Mouse (Mus musculus): ENCODE measurements at regions not wholly inside any gene's neighbourhood (a gene's known extent, or its start where the extent isn't known, plus 50 kb on each side); places are given as distances from the start of the nearest gene placed in this dataset.

- no peak for DNase-seq (ENCODE audit: low read depth)
Observed at GRCm38 (mm10) chr9:46516401-46517130, 196.8 kb upstream of the 4931429L15Rik start.

GRCm38 (mm10) chr9:46512276-46513051 is 192.7 kb upstream of the 4931429L15Rik start:
- no peak for DNase-seq (ENCODE audit: low read depth)

- no peak for DNase-seq (ENCODE audit: low read depth)
Observed at GRCm38 (mm10) chr9:46511307-46511706, 191.5 kb upstream of the 4931429L15Rik start.

- no peak for DNase-seq (ENCODE audit: low read depth)
Observed at GRCm38 (mm10) chr9:46509896-46510295, 190.1 kb upstream of the 4931429L15Rik start.

GRCm38 (mm10) chr9:46509458-46509857 is 189.7 kb upstream of the 4931429L15Rik start:
- no peak for DNase-seq (ENCODE audit: low read depth)

GRCm38 (mm10) chr9:46507036-46507435 is 187.2 kb upstream of the 4931429L15Rik start:
- no peak for DNase-seq (ENCODE audit: low read depth)

- no peak for DNase-seq (ENCODE audit: low read depth)
Observed at GRCm38 (mm10) chr9:46504536-46504935, 184.8 kb upstream of the 4931429L15Rik start.

- DNase-seq (ENCODE audit: low read depth): no peak
Observed at GRCm38 (mm10) chr9:46504133-46504416, 184.3 kb upstream of the 4931429L15Rik start.

GRCm38 (mm10) chr9:46503321-46504132 is 183.7 kb upstream of the 4931429L15Rik start:
- no peak for DNase-seq (ENCODE audit: low read depth)

GRCm38 (mm10) chr9:46499426-46499825 is 179.6 kb upstream of the 4931429L15Rik start:
- DNase-seq (ENCODE audit: low read depth): no peak

- DNase-seq (ENCODE audit: low read depth): no peak
Observed at GRCm38 (mm10) chr9:46498861-46499260, 179.1 kb upstream of the 4931429L15Rik start.

- no peak for DNase-seq (ENCODE audit: low read depth)
Observed at GRCm38 (mm10) chr9:46495276-46495675, 175.5 kb upstream of the 4931429L15Rik start.

- DNase-seq (ENCODE audit: low read depth): no peak
Observed at GRCm38 (mm10) chr9:46482859-46483443, 163.2 kb upstream of the 4931429L15Rik start.

GRCm38 (mm10) chr9:46482034-46482858 is 162.5 kb upstream of the 4931429L15Rik start:
- no peak for DNase-seq (ENCODE audit: low read depth)

- DNase-seq (ENCODE audit: low read depth): no peak
Observed at GRCm38 (mm10) chr9:46481491-46481890, 161.7 kb upstream of the 4931429L15Rik start.

GRCm38 (mm10) chr9:46480080-46480690 is 160.4 kb upstream of the 4931429L15Rik start:
- no peak for DNase-seq (ENCODE audit: low read depth)

GRCm38 (mm10) chr9:46478611-46479010 is 158.8 kb upstream of the 4931429L15Rik start:
- DNase-seq (ENCODE audit: low read depth): no peak

- DNase-seq (ENCODE audit: low read depth): no peak
Observed at GRCm38 (mm10) chr9:46476516-46476915, 156.7 kb upstream of the 4931429L15Rik start.

- DNase-seq (ENCODE audit: low read depth): no peak
Observed at GRCm38 (mm10) chr9:46473681-46474080, 153.9 kb upstream of the 4931429L15Rik start.

- no peak for DNase-seq (ENCODE audit: low read depth)
Observed at GRCm38 (mm10) chr9:46469521-46469920, 149.7 kb upstream of the 4931429L15Rik start.

- no peak for DNase-seq (ENCODE audit: low read depth)
Observed at GRCm38 (mm10) chr9:46468306-46468705, 148.5 kb upstream of the 4931429L15Rik start.

All from fibroblast of lung, adult 2 months (primary cell).